Mouse (Mus musculus) neural tube, embryonic 13.5 days (tissue): ENCODE measurements around the gene Gm44579. TPM values are rescaled to one million over a fixed set of nuclear protein-coding genes. Genes with fewer than 3 reads are reported as not detected.

ENCODE experiments used
- ATAC-seq: fragments of 200-750 bp; cut with Nextera tagmentation; 2 replicates; pipeline ENCODE4 v1.8.0; 2017; ENCODE audit warnings: low read depth, mild to moderate bottlenecking, moderate TSS enrichment, moderate library complexity
- H3K27ac ChIP-seq: fragments of 300-500 bp; sonication (generic); replicated peaks from 2 replicates; pipeline ENCODE4 v1.5.1; 2015; ENCODE audit warnings: moderate library complexity, mild to moderate bottlenecking, inconsistent platforms
- H3K27me3 ChIP-seq: fragments of 300-500 bp; sonication (generic); 2 replicates; pipeline ENCODE4 v1.6.1; 2015; ENCODE audit warnings: mild to moderate bottlenecking, inconsistent platforms
- H3K36me3 ChIP-seq: fragments of 300-500 bp; sonication (generic); 2 replicates; pipeline ENCODE4 v1.6.1; 2015; ENCODE audit warnings: mild to moderate bottlenecking, inconsistent platforms
- H3K4me1 ChIP-seq: fragments of 300-500 bp; sonication (generic); replicated peaks from 2 replicates; pipeline ENCODE4 v1.6.1; 2015; ENCODE audit warnings: inconsistent platforms
- H3K4me2 ChIP-seq: fragments of 300-500 bp; sonication (generic); 2 replicates; pipeline ENCODE4 v1.6.1; 2015; ENCODE audit warnings: inconsistent platforms, mild to moderate bottlenecking, moderate library complexity
- H3K4me3 ChIP-seq: fragments of 300-500 bp; sonication (generic); 2 replicates; pipeline ENCODE4 v1.5.1; 2015; ENCODE audit warnings: mild to moderate bottlenecking, inconsistent platforms
- H3K9ac ChIP-seq: fragments of 300-500 bp; sonication (generic); 2 replicates; pipeline ENCODE4 v1.6.1; 2015; ENCODE audit warnings: moderate library complexity, mild to moderate bottlenecking, inconsistent platforms
- H3K9me3 ChIP-seq: fragments of 300-500 bp; sonication (generic); 2 replicates; pipeline ENCODE4 v1.6.1; 2016; ENCODE audit warnings: inconsistent platforms
- WGBS: fragments of 180-500 bp; shearing (Covaris S2); methylation state at CpG from one replicate; pipeline ENCODE4 v1.1.7; 2015; 5-methylcytosine and 5-hydroxymethylcytosine counted together
- polyA plus RNA-seq: library from polyadenylated mRNA; unstranded; fragments of >200 nt; fragmentation: Nextera tagmentation; extraction: Ambion mirVana; gene quantifications from 2 replicates; pipeline ENCODE4 v1.2.1, GENCODE M21; 2015

Gm44579 gene
- polyA plus RNA-seq, 1 experiment from 2014 or later: not detected

GRCm38 (mm10) chr15:98184456-98184855 lies 36.3 kb downstream of the Gm44579 start:
- no peak for ATAC-seq
- WGBS: 78% methylated on average over 4 of the region's 4 CpGs
- Histone ChIP-seq H3K27ac (no peak overlapping the region), H3K36me3 (no peaks in the 10 kb centered on the region), H3K9ac (no peak overlapping the region), H3K27me3 (peaks cover 2% of the 10 kb centered on the region; the same call in 1 of the 2 replicates), H3K4me1 (peaks cover 9% of the 10 kb centered on the region), H3K9me3 (no peaks in the 10 kb centered on the region), H3K4me3 (no peak overlapping the region), H3K4me2 (no peak overlapping the region)

GRCm38 (mm10) chr15:98181856-98182570 lies 38.8 kb downstream of the Gm44579 start:
- no peak overlapping the region for H3K9ac ChIP-seq
- WGBS: 77% methylated on average over 12 of the region's 12 CpGs
- no peaks in the 10 kb centered on the region for H3K9me3 ChIP-seq
- H3K4me2 ChIP-seq: peak overlapping the region; percentile 80; the same call in 1 of the 2 replicates
- H3K27me3 ChIP-seq: peaks cover 17% of the 10 kb centered on the region
- peaks cover 9% of the 10 kb centered on the region for H3K4me1 ChIP-seq
- no peak overlapping the region for H3K4me3 ChIP-seq
- H3K27ac ChIP-seq: no peak overlapping the region
- peak; percentile 41 for ATAC-seq
- H3K36me3 ChIP-seq: no peaks in the 10 kb centered on the region

- Histone ChIP-seq H3K4me3 (peak overlapping the region; percentile 49), H3K9me3 (no peaks in the 10 kb centered on the region), H3K27ac (peak overlapping the region; percentile 82), H3K4me2 (peak overlapping the region; percentile 80), H3K36me3 (no peaks in the 10 kb centered on the region), H3K9ac (peak overlapping the region; percentile 67), H3K4me1 (peaks cover 9% of the 10 kb centered on the region), H3K27me3 (peaks cover 24% of the 10 kb centered on the region)
- under 1% methylated on average over 30 of the region's 30 CpGs for WGBS
- ATAC-seq: peak; percentile 97
Observed at GRCm38 (mm10) chr15:98181132-98181711, 39.6 kb downstream of the Gm44579 start.

GRCm38 (mm10) chr15:98180567-98181131 lies 40.1 kb downstream of the Gm44579 start:
- H3K27ac ChIP-seq: peak overlapping the region; percentile 82
- peak overlapping the region; percentile 80 for H3K4me2 ChIP-seq
- peaks cover 9% of the 10 kb centered on the region for H3K4me1 ChIP-seq
- peaks cover 30% of the 10 kb centered on the region for H3K27me3 ChIP-seq
- peak overlapping the region; percentile 67 for H3K9ac ChIP-seq
- no peak for ATAC-seq
- WGBS: 7% methylated on average over 26 of the region's 26 CpGs
- no peaks in the 10 kb centered on the region for H3K36me3 ChIP-seq
- no peaks in the 10 kb centered on the region for H3K9me3 ChIP-seq
- H3K4me3 ChIP-seq: peak overlapping the region; percentile 49

- no peak overlapping the region for H3K4me2 ChIP-seq
- ATAC-seq: no peak
- H3K9me3 ChIP-seq: no peaks in the 10 kb centered on the region
- WGBS: 64% methylated on average over 3 of the region's 3 CpGs
- no peak overlapping the region for H3K27ac ChIP-seq
- H3K36me3 ChIP-seq: no peaks in the 10 kb centered on the region
- H3K27me3 ChIP-seq: peaks cover 44% of the 10 kb centered on the region
- H3K9ac ChIP-seq: no peak overlapping the region
- no peak overlapping the region for H3K4me3 ChIP-seq
- H3K4me1 ChIP-seq: peaks cover 22% of the 10 kb centered on the region
Observed at GRCm38 (mm10) chr15:98177320-98177719, 43.5 kb downstream of the Gm44579 start.

- peaks cover 66% of the 10 kb centered on the region for H3K27me3 ChIP-seq
- H3K9me3 ChIP-seq: no peaks in the 10 kb centered on the region
- H3K27ac ChIP-seq: no peak overlapping the region
- H3K4me2 ChIP-seq: 0 out of 2 replicates have a peak overlapping the region, but pooled peaks have one; percentile 15
- H3K9ac ChIP-seq: no peak overlapping the region
- H3K4me1 ChIP-seq: peaks cover 47% of the 10 kb centered on the region
- no peaks in the 10 kb centered on the region for H3K36me3 ChIP-seq
- peak; percentile 47; the same call in 1 of the 2 replicates for ATAC-seq
- WGBS: 24% methylated on average over 8 of the region's 8 CpGs
- H3K4me3 ChIP-seq: no peak overlapping the region
Observed at GRCm38 (mm10) chr15:98173821-98174220, 47.0 kb downstream of the Gm44579 start.

- Histone ChIP-seq H3K4me3 (no peak overlapping the region), H3K36me3 (no peaks in the 10 kb centered on the region), H3K4me2 (peak overlapping the region; percentile 76), H3K9ac (no peak overlapping the region), H3K27ac (no peak overlapping the region), H3K27me3 (peaks cover 67% of the 10 kb centered on the region), H3K9me3 (no peaks in the 10 kb centered on the region), H3K4me1 (peaks cover 56% of the 10 kb centered on the region)
- 77% methylated on average over 5 of the region's 5 CpGs for WGBS
- ATAC-seq: no peak
Observed at GRCm38 (mm10) chr15:98172113-98172512, 48.7 kb downstream of the Gm44579 start.

- peak overlapping the region; percentile 73; the same call in 1 of the 2 replicates for H3K9ac ChIP-seq
- no peaks in the 10 kb centered on the region for H3K9me3 ChIP-seq
- H3K27ac ChIP-seq: no peak overlapping the region
- peaks cover 63% of the 10 kb centered on the region for H3K4me1 ChIP-seq
- WGBS: 83% methylated on average over 9 of the region's 9 CpGs
- H3K4me2 ChIP-seq: peak overlapping the region; percentile 76
- H3K27me3 ChIP-seq: peaks cover 58% of the 10 kb centered on the region
- no peak for ATAC-seq
- no peaks in the 10 kb centered on the region for H3K36me3 ChIP-seq
- peak overlapping the region; percentile 53 for H3K4me3 ChIP-seq
Observed at GRCm38 (mm10) chr15:98170917-98171316, 49.9 kb downstream of the Gm44579 start.

- no peaks in the 10 kb centered on the region for H3K36me3 ChIP-seq
- H3K4me3 ChIP-seq: peak overlapping the region; percentile 53
- no peak overlapping the region for H3K27ac ChIP-seq
- no peaks in the 10 kb centered on the region for H3K9me3 ChIP-seq
- no peak for ATAC-seq
- H3K4me2 ChIP-seq: peak overlapping the region; percentile 76
- peaks cover 58% of the 10 kb centered on the region for H3K27me3 ChIP-seq
- peaks cover 63% of the 10 kb centered on the region for H3K4me1 ChIP-seq
- H3K9ac ChIP-seq: peak overlapping the region; percentile 73
- WGBS: 32% methylated on average over 7 of the region's 7 CpGs
Observed at GRCm38 (mm10) chr15:98170365-98170764, 50.4 kb downstream of the Gm44579 start.

- Histone ChIP-seq H3K9me3 (no peaks in the 10 kb centered on the region), H3K4me1 (peaks cover 55% of the 10 kb centered on the region), H3K4me2 (peak overlapping the region; percentile 76), H3K9ac (peak overlapping the region; percentile 73), H3K4me3 (peak overlapping the region; percentile 53), H3K27me3 (peaks cover 60% of the 10 kb centered on the region), H3K27ac (no peak overlapping the region), H3K36me3 (no peaks in the 10 kb centered on the region)
- no peak for ATAC-seq
- WGBS: 5% methylated on average over 19 of the region's 19 CpGs
Observed at GRCm38 (mm10) chr15:98168622-98169004, 52.2 kb downstream of the Gm44579 start.

GRCm38 (mm10) chr15:98167645-98168621 lies 52.8 kb downstream of the Gm44579 start:
- ATAC-seq: peak; percentile 95
- Histone ChIP-seq H3K4me3 (peak overlapping the region; percentile 53), H3K4me1 (peaks cover 51% of the 10 kb centered on the region), H3K27ac (peak overlapping the region; percentile 95), H3K9me3 (no peaks in the 10 kb centered on the region), H3K9ac (peak overlapping the region; percentile 73), H3K36me3 (no peaks in the 10 kb centered on the region), H3K4me2 (peak overlapping the region; percentile 76), H3K27me3 (peaks cover 59% of the 10 kb centered on the region)
- WGBS: under 1% methylated on average over 69 of the region's 69 CpGs
